Mouse (Mus musculus) spleen, adult 2 months (tissue): ENCODE data around the gene Med12.

Source experiments
- CTCF ChIP-seq: fragments of 200-500 bp; IDR thresholded peaks from 2 replicates; pipeline ENCODE4 v1.5.1; 2011; ENCODE audit warnings: mild to moderate bottlenecking, inconsistent platforms; ENCODE audit not compliant: insufficient read depth, insufficient read length, insufficient replicate concordance; ENCODE audit errors: extremely low read depth
- POLR2A ChIP-seq: fragments of 200-500 bp; IDR thresholded peaks from 2 replicates; pipeline ENCODE4 v1.6.1; 2011; ENCODE audit warnings: low read depth, low read length, inconsistent platforms

DNA sequence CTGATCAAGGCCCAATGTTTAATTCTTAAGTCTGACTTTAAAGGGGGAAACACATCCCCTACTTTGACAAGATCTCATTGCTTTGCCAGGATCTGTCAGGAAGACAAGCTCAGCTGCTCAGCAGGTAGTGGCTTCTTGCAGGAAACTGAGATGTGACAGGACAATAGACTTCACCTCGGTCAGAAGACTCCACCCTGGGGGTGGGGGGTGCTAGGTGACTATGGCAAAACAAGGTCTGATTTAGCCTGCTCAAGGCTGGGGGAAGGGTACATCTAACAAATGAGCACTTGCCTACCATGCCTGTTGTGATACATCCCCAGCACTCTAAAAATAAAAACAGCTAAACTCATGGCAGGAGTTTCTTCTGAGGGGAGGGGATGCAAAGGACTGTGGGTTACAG is 28.8 kb upstream of the Med12 start:
- TF ChIP-seq POLR2A (no peak), CTCF (no peak)
